Mouse (Mus musculus): ENCODE data around the gene Gm44805.

GRCm38 (mm10) chr7:19641223-19641622 lies 40.0 kb downstream of the Gm44805 start:
- TF ChIP-seq CTCF (IDR thresholded peaks at IDR 0.05; ENCODE audit: low read depth) (no peak), EP300 (IDR thresholded peaks at IDR 0.05; ENCODE audit: low read depth) (no peak)

Measured in heart, postnatal 0 days (tissue).